Mouse (Mus musculus) thymus, adult 2 months (tissue): ENCODE measurements around the gene Sord. TPM values are rescaled to one million over a fixed set of nuclear protein-coding genes. Genes with fewer than 3 reads are reported as not detected.

Experiments
- DNase-seq: peaks from one replicate; pipeline ENCODE4 v3.0.0; 2021
- H3K27ac ChIP-seq: fragments of 200-500 bp; 2 replicates; pipeline ENCODE4 v1.5.1; 2012; ENCODE audit warnings: low read length, control low read depth; ENCODE audit not compliant: control insufficient read depth, insufficient read depth
- H3K27me3 ChIP-seq: fragments of 200-500 bp; 2 replicates; pipeline ENCODE4 v1.6.1; 2012; ENCODE audit warnings: mild to moderate bottlenecking, low read length, moderate library complexity, mixed read lengths; ENCODE audit not compliant: control insufficient read depth, insufficient read depth
- H3K36me3 ChIP-seq: fragments of 200-500 bp; 2 replicates; pipeline ENCODE4 v1.6.1; 2012; ENCODE audit warnings: mild to moderate bottlenecking, low read length, moderate library complexity; ENCODE audit not compliant: control insufficient read depth, insufficient read depth
- H3K4me1 ChIP-seq: fragments of 200-500 bp; replicated peaks from 2 replicates; pipeline ENCODE4 v1.6.1; 2012; ENCODE audit warnings: low read length; ENCODE audit not compliant: control insufficient read depth, insufficient read depth
- H3K4me3 ChIP-seq: fragments of 200-500 bp; 2 replicates; pipeline ENCODE4 v1.5.1; 2012; ENCODE audit warnings: mild to moderate bottlenecking, low read length, control low read depth, moderate library complexity; ENCODE audit not compliant: control insufficient read depth, insufficient read depth
- CTCF ChIP-seq: fragments of 200-500 bp; IDR thresholded peaks from 2 replicates; pipeline ENCODE4 v1.5.1; 2012; ENCODE audit warnings: mild to moderate bottlenecking, control low read depth, low read length, moderate library complexity, borderline replicate concordance; ENCODE audit not compliant: control insufficient read depth, poor library complexity, insufficient read depth; ENCODE audit errors: extremely low read depth
- POLR2A ChIP-seq: fragments of 200-500 bp; IDR thresholded peaks from 2 replicates; pipeline ENCODE4 v1.6.1; 2012; ENCODE audit warnings: mild to moderate bottlenecking, low read length, control low read depth, moderate library complexity; ENCODE audit not compliant: control insufficient read depth, poor library complexity, insufficient read depth; ENCODE audit errors: extremely low read depth
- WGBS: fragments of 180-500 bp; shearing (Covaris S2); methylation state at CpG from one replicate; pipeline ENCODE4 v1.1.7; 2018; 5-methylcytosine and 5-hydroxymethylcytosine counted together
- polyA plus RNA-seq: library from polyadenylated mRNA; depleted of rRNA; stranded (reverse); fragments of >200 nt; gene quantifications from 2 replicates; pipeline ENCODE4 v1.2.3, GENCODE M21; 2012

The Sord gene
- polyA plus RNA-seq, 1 experiment: 19.0 TPM

- Histone ChIP-seq H3K4me3 (peak overlapping the region; percentile 82), H3K27me3 (no peaks in the 10 kb centered on the region), H3K36me3 (no peaks in the 10 kb centered on the region), H3K4me1 (peaks cover 8% of the 10 kb centered on the region), H3K27ac (peak overlapping the region; percentile 65)
- no peak for DNase-seq
- WGBS: 19% methylated on average over 26 of the region's 26 CpGs
- no peak for TF ChIP-seq POLR2A
- no peak for TF ChIP-seq CTCF
Measured at GRCm38 (mm10) chr2:122233759-122234557, 591 bp upstream of the Sord start.

GRCm38 (mm10) chr2:122235425-122235824 is 876 bp downstream of the Sord start:
- Histone ChIP-seq H3K36me3 (no peaks in the 10 kb centered on the region), H3K27me3 (no peaks in the 10 kb centered on the region), H3K4me3 (no peak overlapping the region), H3K4me1 (peaks cover 8% of the 10 kb centered on the region), H3K27ac (no peak overlapping the region)
- no peak for DNase-seq
- WGBS: 23% methylated on average over 2 of the region's 2 CpGs
- TF ChIP-seq POLR2A: no peak

- TF ChIP-seq POLR2A (no peak), CTCF (no peak)
- DNase-seq: no peak
- Histone ChIP-seq H3K27ac (no peak overlapping the region), H3K4me1 (peaks cover 8% of the 10 kb centered on the region), H3K27me3 (no peaks in the 10 kb centered on the region), H3K36me3 (no peaks in the 10 kb centered on the region), H3K4me3 (no peak overlapping the region)
Measured at GRCm38 (mm10) chr2:122236321-122236720, 1.8 kb downstream of the Sord start.

GRCm38 (mm10) chr2:122237891-122238470 is 3.4 kb downstream of the Sord start:
- no peak for TF ChIP-seq POLR2A
- TF ChIP-seq CTCF: no peak
- Histone ChIP-seq H3K27me3 (no peaks in the 10 kb centered on the region), H3K4me3 (no peak overlapping the region), H3K4me1 (peaks cover 8% of the 10 kb centered on the region), H3K27ac (no peak overlapping the region), H3K36me3 (no peaks in the 10 kb centered on the region)
- WGBS: 100% methylated on average over 2 of the region's 2 CpGs
- no peak for DNase-seq

- no peaks in the 10 kb centered on the region for H3K4me1 ChIP-seq
- no peak for DNase-seq
- no peaks in the 10 kb centered on the region for H3K36me3 ChIP-seq
- no peaks in the 10 kb centered on the region for H3K27me3 ChIP-seq
- no peak for TF ChIP-seq CTCF
- TF ChIP-seq POLR2A: no peak
- H3K4me3 ChIP-seq: no peak overlapping the region
- H3K27ac ChIP-seq: no peak overlapping the region
Measured at GRCm38 (mm10) chr2:122240735-122241134, 6.2 kb downstream of the Sord start.

- DNase-seq: no peak
- Histone ChIP-seq H3K36me3 (no peaks in the 10 kb centered on the region), H3K27me3 (no peaks in the 10 kb centered on the region), H3K4me1 (no peaks in the 10 kb centered on the region), H3K27ac (no peak overlapping the region), H3K4me3 (no peak overlapping the region)
- TF ChIP-seq CTCF: no peak
- no peak for TF ChIP-seq POLR2A
- WGBS: 97% methylated on average over 4 of the region's 4 CpGs
Measured at GRCm38 (mm10) chr2:122241226-122241625, 6.7 kb downstream of the Sord start.

GRCm38 (mm10) chr2:122241935-122242334 is 7.4 kb downstream of the Sord start:
- H3K4me3 ChIP-seq: no peak overlapping the region
- H3K27ac ChIP-seq: no peak overlapping the region
- no peaks in the 10 kb centered on the region for H3K27me3 ChIP-seq
- no peaks in the 10 kb centered on the region for H3K36me3 ChIP-seq
- no peaks in the 10 kb centered on the region for H3K4me1 ChIP-seq
- DNase-seq: no peak
- TF ChIP-seq POLR2A (no peak), CTCF (no peak)
- whole genome bisulfite sequencing: 75% methylated on average over 6 of the region's 6 CpGs
